Mouse (Mus musculus): ENCODE data around the gene Zdhhc16. TPM values are rescaled to one million over a fixed set of nuclear protein-coding genes. Genes with fewer than 3 reads are reported as not detected.

The Zdhhc16 gene
- polyA plus RNA-seq, 1 experiment, result 25.3 TPM

- H3K27me3 ChIP-seq (replicated peaks), result no peaks in the 10 kb centered on the region
- no peaks in the 10 kb centered on the region for H3K9me3 ChIP-seq
- peaks cover 21% of the 10 kb centered on the region for H3K4me1 ChIP-seq
- H3K4me3 ChIP-seq (replicated peaks), result no peak overlapping the region
- peaks cover 97% of the 10 kb centered on the region for H3K36me3 ChIP-seq (replicated peaks; ENCODE audit: low read length)
- TF ChIP-seq FLI1 (IDR thresholded peaks at IDR 0.05; ENCODE audit: low read length), result no peak
- TF ChIP-seq GATA1 (IDR thresholded peaks at IDR 0.05; ENCODE audit: borderline replicate concordance, low read length), result no peak
Observed at GRCm38 (mm10) chr19:41943841-41944240, 10.6 kb downstream of the Zdhhc16 start.

- Histone ChIP-seq H3K27me3 (replicated peaks) (no peaks in the 10 kb centered on the region), H3K4me3 (replicated peaks) (no peak overlapping the region), H3K9me3 (no peaks in the 10 kb centered on the region), H3K36me3 (replicated peaks; ENCODE audit: low read length) (peaks cover 98% of the 10 kb centered on the region), H3K4me1 (peaks cover 4% of the 10 kb centered on the region)
- TF ChIP-seq FLI1 (IDR thresholded peaks at IDR 0.05; ENCODE audit: low read length) (no peak), GATA1 (IDR thresholded peaks at IDR 0.05; ENCODE audit: borderline replicate concordance, low read length) (no peak)
Observed at GRCm38 (mm10) chr19:41952287-41952686, 19.0 kb downstream of the Zdhhc16 start.

GRCm38 (mm10) chr19:41953574-41953973, 20.3 kb downstream of the Zdhhc16 start:
- H3K4me1 ChIP-seq, result peaks cover 6% of the 10 kb centered on the region
- H3K36me3 ChIP-seq (replicated peaks; ENCODE audit: low read length), result peaks cover 98% of the 10 kb centered on the region
- TF ChIP-seq FLI1 (IDR thresholded peaks at IDR 0.05; ENCODE audit: low read length) (no peak), GATA1 (IDR thresholded peaks at IDR 0.05; ENCODE audit: borderline replicate concordance, low read length) (no peak)
- H3K9me3 ChIP-seq, result no peaks in the 10 kb centered on the region
- H3K27me3 ChIP-seq (replicated peaks), result no peaks in the 10 kb centered on the region
- H3K4me3 ChIP-seq (replicated peaks), result no peak overlapping the region

DNA sequence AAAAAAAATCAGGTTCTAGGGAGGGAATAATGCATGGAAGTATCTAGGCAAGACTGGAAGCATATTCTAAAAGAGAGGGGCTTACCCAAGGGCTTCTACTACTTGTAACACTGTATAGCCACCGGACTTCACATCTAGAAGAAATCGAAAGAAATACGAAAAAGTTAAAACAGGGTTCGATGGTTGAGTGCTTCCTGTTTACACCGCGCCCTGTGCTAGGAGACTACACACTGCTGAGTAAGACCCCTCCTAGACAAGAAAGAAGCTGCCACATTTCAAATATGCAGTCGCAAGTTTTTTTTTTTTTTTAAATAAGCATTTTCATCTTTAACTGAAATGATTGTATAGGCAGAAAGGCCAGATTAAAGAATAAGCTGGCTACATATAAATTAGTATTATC, 36.3 kb downstream of the Zdhhc16 start:
- TF ChIP-seq FLI1 (IDR thresholded peaks at IDR 0.05; ENCODE audit: low read length) (no peak), GATA1 (IDR thresholded peaks at IDR 0.05; ENCODE audit: borderline replicate concordance, low read length) (no peak)
- peaks cover 11% of the 10 kb centered on the region for H3K4me1 ChIP-seq
- peaks cover 71% of the 10 kb centered on the region for H3K36me3 ChIP-seq (replicated peaks; ENCODE audit: low read length)
- no peaks in the 10 kb centered on the region for H3K9me3 ChIP-seq
- no peaks in the 10 kb centered on the region for H3K27me3 ChIP-seq (replicated peaks)
- H3K4me3 ChIP-seq (replicated peaks), result no peak overlapping the region

DNA sequence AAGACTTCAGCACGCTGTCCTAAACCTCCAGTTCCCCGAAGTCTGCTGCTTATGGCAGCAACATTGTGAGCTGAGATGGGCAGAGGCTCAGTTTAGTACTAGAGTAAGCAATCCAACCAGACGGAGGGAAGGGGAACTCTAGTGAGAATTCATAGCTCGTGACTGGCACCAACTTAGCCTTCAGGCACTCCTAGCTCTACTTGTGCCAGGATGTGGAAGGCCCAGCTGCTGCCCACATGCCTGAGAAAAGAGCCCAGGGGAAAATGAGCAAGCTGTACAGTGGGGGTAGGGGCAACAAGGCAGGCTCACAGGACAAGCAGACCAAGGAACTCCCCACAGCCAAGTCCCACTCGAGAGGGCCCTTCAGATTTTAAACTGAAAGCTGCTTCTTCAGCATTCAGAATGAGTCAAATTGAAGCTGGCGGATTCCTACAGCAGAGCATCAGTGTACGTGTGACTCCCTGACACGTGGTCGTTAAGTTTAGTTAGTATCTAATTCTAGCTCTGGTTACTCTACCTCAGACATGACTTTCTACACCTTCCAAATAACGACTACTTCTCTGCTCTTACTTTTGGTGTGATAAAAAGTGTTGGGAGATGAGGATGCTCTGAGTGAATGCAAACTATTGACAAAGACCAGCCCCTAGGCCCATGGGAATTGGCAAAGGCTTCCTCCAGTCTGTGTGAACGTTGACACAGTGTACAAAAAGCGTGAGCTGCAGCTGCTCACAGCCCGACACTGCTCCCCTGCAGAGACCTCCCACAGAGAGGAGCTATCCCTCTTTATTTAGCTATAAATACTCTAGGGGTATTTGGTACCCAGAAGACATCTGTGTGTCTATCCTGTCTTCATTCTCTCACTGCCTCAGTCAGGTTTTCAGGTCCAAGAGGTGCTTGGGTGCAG, 40.9 kb downstream of the Zdhhc16 start:
- peaks cover 40% of the 10 kb centered on the region for H3K4me1 ChIP-seq
- no peak overlapping the region for H3K4me3 ChIP-seq (replicated peaks)
- H3K36me3 ChIP-seq (replicated peaks; ENCODE audit: low read length), result peaks cover 54% of the 10 kb centered on the region
- H3K27me3 ChIP-seq (replicated peaks), result no peaks in the 10 kb centered on the region
- H3K9me3 ChIP-seq, result no peaks in the 10 kb centered on the region
- TF ChIP-seq GATA1 (IDR thresholded peaks at IDR 0.05; ENCODE audit: borderline replicate concordance, low read length) (no peak), FLI1 (IDR thresholded peaks at IDR 0.05; ENCODE audit: low read length) (no peak)

GRCm38 (mm10) chr19:41980422-41980818, 47.1 kb downstream of the Zdhhc16 start:
- TF ChIP-seq GATA1 (IDR thresholded peaks at IDR 0.05; ENCODE audit: borderline replicate concordance, low read length), result no peak
- TF ChIP-seq FLI1 (IDR thresholded peaks at IDR 0.05; ENCODE audit: low read length), result no peak
- Histone ChIP-seq H3K4me1 (peaks cover 56% of the 10 kb centered on the region), H3K4me3 (replicated peaks) (peak overlapping the region; percentile 92), H3K27me3 (replicated peaks) (peaks cover 14% of the 10 kb centered on the region), H3K36me3 (replicated peaks; ENCODE audit: low read length) (peaks cover 29% of the 10 kb centered on the region), H3K9me3 (no peaks in the 10 kb centered on the region)

- H3K36me3 ChIP-seq (replicated peaks; ENCODE audit: low read length), result peaks cover 30% of the 10 kb centered on the region
- H3K4me1 ChIP-seq, result peaks cover 54% of the 10 kb centered on the region
- H3K27me3 ChIP-seq (replicated peaks), result peaks cover 14% of the 10 kb centered on the region
- peak within 1 kb of the TSS; percentile 92 for H3K4me3 ChIP-seq (replicated peaks)
- no peak for TF ChIP-seq FLI1 (IDR thresholded peaks at IDR 0.05; ENCODE audit: low read length)
- no peak for TF ChIP-seq GATA1 (IDR thresholded peaks at IDR 0.05; ENCODE audit: borderline replicate concordance, low read length)
- no peaks in the 10 kb centered on the region for H3K9me3 ChIP-seq
Observed at GRCm38 (mm10) chr19:41980819-41981594, 47.7 kb downstream of the Zdhhc16 start, which contains the start of gene Mms19. Gene Mms19, minus strand, starts transcription at chr19:41981157.

DNA sequence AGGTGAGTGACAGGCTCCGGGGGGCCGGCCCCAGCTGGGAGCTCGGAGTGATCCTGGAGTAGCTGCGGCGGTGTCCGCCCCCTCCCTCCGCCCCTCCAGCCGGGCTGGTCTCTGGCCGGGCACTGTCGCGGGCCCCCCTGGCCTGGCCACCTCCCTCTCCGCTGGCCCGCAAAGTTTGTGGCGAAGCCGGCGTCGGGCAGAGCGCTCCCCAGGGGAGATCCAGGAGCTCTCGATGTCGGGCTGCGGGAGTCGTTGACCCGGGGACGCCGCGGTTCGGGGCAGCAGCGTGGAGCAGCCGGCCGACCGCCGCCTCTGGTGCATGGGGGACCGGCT, 48.3 kb downstream of the Zdhhc16 start, which contains the start of gene Ubtd1:
TSS of gene Ubtd1 (plus strand) at position 169 of the 333 bp plus-strand sequence.
- peaks cover 52% of the 10 kb centered on the region for H3K4me1 ChIP-seq
- H3K36me3 ChIP-seq (replicated peaks; ENCODE audit: low read length), result peaks cover 28% of the 10 kb centered on the region
- peaks cover 14% of the 10 kb centered on the region for H3K27me3 ChIP-seq (replicated peaks)
- H3K9me3 ChIP-seq, result no peaks in the 10 kb centered on the region
- TF ChIP-seq FLI1 (IDR thresholded peaks at IDR 0.05; ENCODE audit: low read length) (no peak), GATA1 (IDR thresholded peaks at IDR 0.05; ENCODE audit: borderline replicate concordance, low read length) (no peak)
- H3K4me3 ChIP-seq (replicated peaks), result peak within 1 kb of the TSS; percentile 92

GRCm38 (mm10) chr19:41981931-41982790, 48.9 kb downstream of the Zdhhc16 start:
- Histone ChIP-seq H3K4me3 (replicated peaks) (peak overlapping the region; percentile 92), H3K27me3 (replicated peaks) (peaks cover 14% of the 10 kb centered on the region), H3K9me3 (no peaks in the 10 kb centered on the region), H3K36me3 (replicated peaks; ENCODE audit: low read length) (peaks cover 27% of the 10 kb centered on the region), H3K4me1 (peaks cover 50% of the 10 kb centered on the region)
- TF ChIP-seq GATA1 (IDR thresholded peaks at IDR 0.05; ENCODE audit: borderline replicate concordance, low read length), result no peak
- no peak for TF ChIP-seq FLI1 (IDR thresholded peaks at IDR 0.05; ENCODE audit: low read length)

Measured in megakaryocyte, embryonic 14.5 days (primary cell).